Mouse (Mus musculus) layer of hippocampus, adult 11-12 months (tissue): ENCODE results near the gene Clrn2.

Experiments used
- DNase-seq: peaks from one replicate; pipeline ENCODE4 v3.0.0; 2022; ENCODE audit warnings: low spot score

Gene Clrn2

DNA sequence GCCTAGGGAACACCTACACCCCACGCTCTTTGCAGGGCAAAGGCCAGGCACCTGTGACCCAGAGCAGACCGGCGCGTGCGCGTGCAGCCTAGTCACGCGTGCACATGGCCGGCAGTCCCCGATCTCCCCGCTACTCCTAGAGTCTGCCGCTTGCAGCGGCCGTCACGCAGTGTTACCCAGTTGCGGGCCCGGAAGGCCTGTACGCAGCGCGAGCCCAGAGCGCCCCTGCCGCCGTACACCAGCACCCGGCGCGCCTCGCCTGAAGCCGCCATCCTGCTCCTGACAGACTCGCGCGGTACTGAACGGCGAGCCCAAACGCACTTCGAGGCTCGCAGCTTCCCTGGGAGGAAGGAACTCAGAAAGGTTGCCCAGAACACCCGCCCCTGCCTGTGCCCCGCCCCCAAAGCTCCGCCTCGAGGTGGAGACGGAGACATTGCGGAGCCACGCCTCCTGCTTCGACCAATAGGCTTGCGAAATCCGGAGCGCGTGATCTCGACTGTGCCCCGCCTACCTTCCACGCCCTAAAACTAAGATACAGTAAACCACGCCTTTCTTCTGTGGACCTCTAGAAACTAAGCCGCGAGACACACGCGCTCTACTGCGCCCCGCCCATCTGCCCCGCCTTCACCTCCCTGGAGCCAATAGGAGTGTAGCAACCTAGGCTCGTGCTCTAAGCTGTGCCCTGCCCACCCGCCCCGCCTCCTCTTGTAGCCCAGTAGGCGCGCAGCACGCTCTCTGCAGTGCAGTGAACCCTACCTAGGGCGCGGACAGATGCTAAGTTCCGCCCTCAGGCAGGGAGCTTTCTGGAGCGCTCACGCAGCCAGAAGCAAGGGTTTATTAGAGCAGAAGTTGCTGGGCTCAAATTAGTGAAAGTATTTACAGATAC lies 3.5 kb upstream of the Clrn2 start, which contains the start of gene Qdpr:
Qdpr (minus strand) TSS at position 406 of the 886 bp plus-strand sequence.
- DNase-seq, result peak; percentile 96

GRCm38 (mm10) chr5:45454456-45454855 lies 905 bp downstream of the Clrn2 start:
- no peak for DNase-seq

- DNase-seq, result peak; percentile 68
Observed at GRCm38 (mm10) chr5:45472880-45473450, 19.4 kb downstream of the Clrn2 start.

- peak; percentile 46 for DNase-seq
Observed at GRCm38 (mm10) chr5:45473521-45473920, 20.0 kb downstream of the Clrn2 start.

DNA sequence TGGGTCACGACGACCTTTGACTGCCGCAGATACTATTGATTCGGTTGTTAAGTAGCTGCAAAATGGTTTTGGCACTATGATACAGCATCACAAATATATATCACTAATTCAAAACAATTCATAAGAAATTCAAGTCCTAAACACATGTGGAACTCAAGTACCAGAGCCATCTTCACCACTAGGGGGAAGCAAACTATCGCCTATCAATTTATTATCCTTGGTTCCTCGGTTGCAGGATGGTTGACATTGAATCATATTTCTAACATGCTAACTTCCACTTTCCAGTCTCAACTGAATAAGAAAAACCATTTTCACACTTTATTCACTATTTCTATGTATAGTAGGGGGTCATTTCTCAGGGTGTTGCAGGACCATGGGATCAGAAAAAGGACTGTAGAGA lies 20.7 kb downstream of the Clrn2 start:
- DNase-seq, result peak; percentile 84

DNA sequence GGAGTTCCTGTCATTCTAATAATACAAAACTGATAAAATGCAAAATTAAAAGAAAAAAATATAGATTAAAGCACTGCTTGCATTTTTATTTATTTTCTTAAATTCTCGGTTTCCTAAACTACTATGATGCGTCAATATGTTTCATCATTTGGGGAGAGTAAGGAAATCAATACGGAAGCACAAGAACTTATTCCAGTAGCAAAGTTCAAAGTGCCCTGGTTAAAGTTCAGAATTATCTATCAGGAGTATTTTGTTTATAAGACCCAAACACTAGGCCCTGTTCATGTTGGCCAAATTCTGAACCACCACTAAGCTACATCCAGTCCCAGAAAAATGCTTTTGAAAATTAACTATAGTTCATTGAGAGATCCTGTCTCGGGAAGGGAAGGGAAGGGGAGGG lies 21.2 kb downstream of the Clrn2 start:
- DNase-seq, result no peak

- DNase-seq, result no peak
Observed at GRCm38 (mm10) chr5:45475771-45476170, 22.2 kb downstream of the Clrn2 start.

GRCm38 (mm10) chr5:45476288-45476687 lies 22.7 kb downstream of the Clrn2 start:
- peak; percentile 40 for DNase-seq

DNA sequence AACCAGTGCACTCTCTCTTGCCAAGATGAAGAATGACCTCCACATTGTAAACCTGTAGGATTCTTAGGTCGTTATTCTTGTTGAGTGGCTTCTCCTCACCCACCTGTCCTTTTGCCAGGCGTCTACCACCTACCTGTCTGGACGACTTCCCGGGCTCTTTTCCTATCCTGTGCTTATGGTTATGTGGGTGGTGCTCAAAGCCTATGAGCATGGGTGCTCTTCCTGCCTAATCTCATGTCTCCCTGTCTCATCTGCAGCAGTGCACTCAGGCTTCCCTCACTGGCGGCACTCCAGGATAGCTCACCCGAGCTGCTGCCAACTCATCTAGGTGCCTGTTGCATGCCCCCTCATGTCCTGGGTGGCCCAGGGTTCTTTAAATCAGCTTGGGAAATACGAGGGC lies 24.1 kb downstream of the Clrn2 start:
- no peak for DNase-seq

DNA sequence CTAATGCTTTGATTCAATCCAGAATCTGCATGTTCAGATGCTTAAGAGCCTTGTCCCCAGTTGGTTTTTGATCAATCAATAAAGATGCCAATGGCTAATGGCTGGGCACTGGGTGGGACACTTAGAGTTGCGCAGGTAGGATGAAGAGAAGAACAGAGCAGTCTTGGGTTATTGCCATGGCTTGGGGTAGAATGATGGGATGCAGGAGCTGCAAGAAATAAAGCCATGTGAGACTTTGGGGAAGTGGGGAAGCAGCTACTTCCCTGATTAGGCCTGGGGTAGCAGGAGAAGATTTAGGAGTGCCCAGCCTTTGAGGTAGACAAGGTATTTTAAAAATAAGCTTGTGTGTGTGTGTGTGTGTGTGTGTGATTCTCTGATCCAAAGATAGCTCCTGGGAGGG lies 26.5 kb downstream of the Clrn2 start:
- DNase-seq, result no peak

GRCm38 (mm10) chr5:45481125-45481524 lies 27.6 kb downstream of the Clrn2 start:
- no peak for DNase-seq

- no peak for DNase-seq
Observed at GRCm38 (mm10) chr5:45482607-45483006, 29.1 kb downstream of the Clrn2 start.

DNA sequence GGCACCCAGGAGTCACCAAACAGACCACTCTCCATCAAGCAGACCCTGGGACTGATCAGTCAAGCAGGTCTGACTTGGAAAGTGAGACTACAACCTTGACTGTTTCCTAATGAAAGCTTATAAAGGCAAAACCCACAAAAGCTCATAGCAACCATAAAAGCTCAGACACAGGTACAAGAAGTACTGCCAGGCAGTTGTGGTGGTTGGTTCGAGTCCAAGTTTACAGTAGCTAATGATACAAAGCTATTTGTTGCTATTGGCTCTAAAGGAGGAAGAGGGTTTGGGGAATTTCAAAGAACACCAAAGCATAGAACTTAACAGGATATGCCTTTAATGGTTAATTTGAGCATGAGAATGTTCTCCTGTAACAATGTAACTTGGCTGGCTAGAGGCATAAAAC lies 30.1 kb downstream of the Clrn2 start:
- no peak for DNase-seq

- no peak for DNase-seq
Observed at GRCm38 (mm10) chr5:45491776-45492175, 38.2 kb downstream of the Clrn2 start.

DNA sequence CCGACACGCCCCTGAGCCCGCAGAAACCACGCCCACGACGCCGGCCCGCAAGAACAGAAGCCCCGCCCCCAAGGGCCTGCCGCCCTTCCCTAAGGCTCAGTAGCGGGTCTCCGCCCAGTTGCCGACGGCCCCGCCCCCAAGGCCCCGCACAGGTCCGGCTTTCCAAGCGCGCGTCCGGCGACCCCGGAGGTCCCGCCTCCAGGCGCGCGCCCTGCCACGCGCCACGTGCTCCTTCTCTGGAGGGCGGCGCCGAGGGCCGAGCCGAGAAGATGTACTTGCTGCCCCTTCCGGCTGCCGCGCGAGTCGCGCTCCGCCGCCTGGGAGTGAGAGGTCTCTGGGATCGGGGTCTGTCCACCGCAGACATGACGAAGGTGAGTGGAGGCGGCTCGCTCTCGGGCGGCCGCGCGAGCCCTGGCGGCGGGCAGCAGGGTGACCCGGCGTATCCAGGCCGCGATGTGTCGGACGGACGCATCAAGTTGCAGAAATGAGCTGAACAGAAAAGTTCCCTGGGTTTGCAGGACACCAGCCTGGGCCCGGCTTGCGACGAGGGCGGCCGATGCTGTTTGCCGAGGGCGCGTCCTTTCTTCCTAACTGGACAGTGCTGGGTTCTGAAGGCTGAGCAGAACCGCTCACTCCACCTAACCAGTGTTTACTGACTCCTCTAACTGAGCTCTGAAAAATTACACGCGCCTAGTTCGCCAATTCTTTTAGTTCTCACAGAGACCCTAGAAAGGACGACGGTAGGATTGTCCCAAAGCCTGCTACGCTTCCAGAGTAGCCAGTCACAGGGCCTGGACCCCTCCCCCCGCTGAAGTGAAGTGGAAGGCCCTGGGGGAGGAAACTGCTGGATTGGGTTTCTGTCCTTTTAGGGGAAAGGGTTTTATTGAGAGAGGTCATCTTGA lies 39.9 kb downstream of the Clrn2 start, which contains the start of gene Lap3:
Lap3 (plus strand) TSS at position 184 of the 902 bp plus-strand sequence.
- peak; percentile 98 for DNase-seq

- DNase-seq, result no peak
Observed at GRCm38 (mm10) chr5:45494093-45494755, 40.7 kb downstream of the Clrn2 start.

DNA sequence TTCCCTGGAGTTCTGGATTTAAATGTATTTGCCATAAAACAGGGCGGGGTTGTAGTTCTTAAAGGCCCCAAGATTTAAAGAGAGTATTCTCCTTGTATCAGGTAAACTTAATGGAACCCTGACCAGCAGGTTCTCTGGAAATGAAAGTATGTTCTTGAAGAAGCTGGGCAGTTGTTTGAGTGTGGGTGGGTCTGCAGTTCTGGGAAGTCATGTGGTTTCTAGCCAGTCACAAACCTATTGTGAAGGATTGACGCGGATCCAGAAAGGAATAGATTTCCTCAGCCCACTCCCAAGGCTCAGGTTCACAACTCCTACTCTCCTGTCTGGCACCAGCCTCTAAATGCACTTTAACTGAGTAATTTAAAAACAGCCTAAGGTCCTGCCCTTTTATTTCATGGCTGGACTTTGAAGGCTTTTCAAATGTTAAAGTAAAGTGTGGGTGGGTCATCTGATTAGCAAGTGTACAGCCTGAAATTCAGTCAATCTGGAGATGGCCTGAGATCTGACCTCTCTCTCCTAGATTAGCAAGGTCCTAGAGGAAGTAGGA lies 42.0 kb downstream of the Clrn2 start:
- no peak for DNase-seq

DNA sequence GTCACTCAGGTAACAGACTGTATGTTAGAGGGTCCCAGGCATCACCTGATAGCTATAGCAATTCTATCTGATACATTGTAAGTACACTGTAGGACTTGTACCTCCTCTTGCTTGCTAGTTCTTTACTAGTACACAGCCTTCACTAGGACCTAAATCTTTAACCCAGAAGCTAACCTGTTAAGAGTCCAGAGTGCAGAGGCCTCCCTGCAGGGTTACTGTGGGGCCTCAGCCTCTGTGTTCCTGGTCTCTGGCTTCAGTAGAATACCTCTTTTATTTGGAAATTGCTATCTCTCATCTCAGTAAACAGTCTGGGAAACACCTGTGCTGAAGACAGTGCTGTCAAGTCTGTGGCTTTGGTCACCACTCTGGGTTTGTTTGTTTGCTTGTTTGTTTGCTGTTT lies 42.5 kb downstream of the Clrn2 start:
- DNase-seq, result no peak

GRCm38 (mm10) chr5:45496479-45496878 lies 42.9 kb downstream of the Clrn2 start:
- DNase-seq, result no peak

DNA sequence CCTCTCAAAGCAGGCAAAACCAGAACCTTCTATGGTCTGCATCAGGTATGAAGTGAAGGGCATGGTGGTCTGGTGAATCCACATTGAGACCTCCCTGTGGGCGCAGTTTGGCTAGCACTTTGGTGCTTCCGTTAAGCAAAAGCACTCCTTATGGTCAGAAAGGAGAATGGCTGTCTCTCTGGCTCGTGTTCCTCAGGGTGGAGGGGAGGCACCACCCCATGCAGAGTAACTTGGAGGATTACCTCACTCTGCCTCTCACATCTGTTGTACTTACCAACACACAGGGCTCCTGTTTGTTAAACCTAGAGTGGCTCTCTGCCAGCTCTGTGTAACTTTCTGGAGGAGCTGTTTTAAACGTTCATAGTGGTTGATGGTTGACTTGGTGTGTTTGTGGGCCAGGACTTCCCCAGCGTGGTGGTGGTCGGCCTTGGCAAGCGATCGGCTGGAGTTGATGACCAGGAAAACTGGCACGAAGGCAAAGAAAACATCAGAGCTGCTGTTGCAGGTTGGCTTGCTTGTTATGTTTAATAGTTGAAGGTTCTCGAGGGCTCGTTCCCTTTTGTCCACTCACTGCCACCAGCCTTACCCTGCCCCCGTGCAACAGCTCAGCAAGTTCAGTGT lies 43.5 kb downstream of the Clrn2 start:
- DNase-seq, result no peak

DNA sequence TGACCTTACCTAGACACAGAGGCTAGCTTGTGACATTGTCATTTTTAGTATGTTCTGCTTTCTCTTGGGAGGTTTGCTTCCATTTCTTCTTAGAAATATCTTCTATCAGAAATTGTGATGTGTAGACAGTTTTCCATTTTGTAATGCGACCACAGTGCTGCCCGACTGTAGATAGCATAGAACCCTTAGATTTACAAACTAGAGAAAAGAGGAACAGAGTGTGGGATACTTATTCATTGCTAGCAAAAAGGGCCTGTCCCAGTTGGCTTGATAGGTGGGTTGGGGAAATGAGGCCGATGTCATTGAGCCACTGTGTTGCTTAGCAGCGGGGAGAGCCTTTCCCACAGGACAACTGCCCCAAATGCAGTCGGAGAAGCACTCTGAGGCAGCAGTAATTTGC lies 44.0 kb downstream of the Clrn2 start:
- DNase-seq, result no peak
